Mouse (Mus musculus): Measurements from ENCODE around the gene Acap1. TPM values are rescaled to one million over a fixed set of nuclear protein-coding genes. Genes with fewer than 3 reads are reported as not detected.
A peak's percentile ranks its signal among the peaks of the same experiment; 100 is the strongest.

Gene Acap1
- polyA plus RNA-seq, 1 experiment from 2014 or later: 0.75 TPM

- peak; percentile 76 for DNase-seq (ENCODE audit: low spot score)
- Histone ChIP-seq H3K27ac (ENCODE audit: low read depth, low read length) (peak overlapping the region; percentile 83), H3K9me3 (ENCODE audit: control insufficient read depth, low read length) (no peaks in the 10 kb centered on the region), H3K4me1 (replicated peaks; ENCODE audit: control insufficient read depth, insufficient read depth, low read length) (peaks cover 30% of the 10 kb centered on the region), H3K27me3 (ENCODE audit: control insufficient read depth, insufficient read depth, low read length) (no peaks in the 10 kb centered on the region; the same call in 1 of the 2 replicates), H3K4me3 (ENCODE audit: low read depth, low read length) (peak overlapping the region; percentile 73), H3K36me3 (ENCODE audit: control insufficient read depth, insufficient read depth, low read length) (no peaks in the 10 kb centered on the region), H3K4me2 (ENCODE audit: low read depth, low read length, severe bottlenecking) (peak overlapping the region; percentile 92), H3K9ac (ENCODE audit: low read length) (peak overlapping the region; percentile 89)
- under 1% methylated on average over 50 of the region's 52 CpGs for WGBS
- peak; percentile 2; the same call in 1 of the 2 replicates for ATAC-seq (replicated peaks; ENCODE audit: low FRiP score)
These were observed 58.4 kb downstream of the Acap1 start for GRCm38 (mm10) chr11:69836703-69837576.

DNA sequence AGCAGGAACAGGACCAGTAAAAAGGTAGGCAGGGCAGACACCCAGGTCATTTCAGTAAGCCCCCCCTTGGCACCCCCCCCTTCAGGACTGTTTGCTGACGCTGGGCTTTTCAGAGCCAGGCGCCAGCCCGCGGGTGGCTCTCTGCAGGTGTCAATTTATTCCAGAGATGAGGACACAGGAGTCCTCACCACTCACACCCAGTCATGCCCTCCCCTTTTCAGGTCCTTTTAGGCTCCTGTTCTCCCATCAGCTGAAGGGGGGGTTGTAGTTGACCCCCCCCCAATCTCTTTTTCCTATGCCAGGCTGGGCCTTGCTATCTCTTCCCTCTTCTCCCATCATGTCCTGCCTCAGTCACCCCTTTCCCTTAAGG lies 59.4 kb downstream of the Acap1 start:
- H3K4me2 ChIP-seq (ENCODE audit: low read depth, low read length, severe bottlenecking): peak overlapping the region; percentile 92
- H3K27ac ChIP-seq (ENCODE audit: low read depth, low read length): no peak overlapping the region
- WGBS: 0% methylated on average over 4 of the region's 4 CpGs
- ATAC-seq (replicated peaks; ENCODE audit: low FRiP score): no peak
- H3K9me3 ChIP-seq (ENCODE audit: control insufficient read depth, low read length): no peaks in the 10 kb centered on the region
- no peaks in the 10 kb centered on the region; the same call in 1 of the 2 replicates for H3K27me3 ChIP-seq (ENCODE audit: control insufficient read depth, insufficient read depth, low read length)
- peak overlapping the region; percentile 73 for H3K4me3 ChIP-seq (ENCODE audit: low read depth, low read length)
- H3K4me1 ChIP-seq (replicated peaks; ENCODE audit: control insufficient read depth, insufficient read depth, low read length): peaks cover 30% of the 10 kb centered on the region
- H3K36me3 ChIP-seq (ENCODE audit: control insufficient read depth, insufficient read depth, low read length): no peaks in the 10 kb centered on the region
- peak overlapping the region; percentile 89; the same call in 1 of the 2 replicates for H3K9ac ChIP-seq (ENCODE audit: low read length)
- DNase-seq (ENCODE audit: low spot score): no peak

DNA sequence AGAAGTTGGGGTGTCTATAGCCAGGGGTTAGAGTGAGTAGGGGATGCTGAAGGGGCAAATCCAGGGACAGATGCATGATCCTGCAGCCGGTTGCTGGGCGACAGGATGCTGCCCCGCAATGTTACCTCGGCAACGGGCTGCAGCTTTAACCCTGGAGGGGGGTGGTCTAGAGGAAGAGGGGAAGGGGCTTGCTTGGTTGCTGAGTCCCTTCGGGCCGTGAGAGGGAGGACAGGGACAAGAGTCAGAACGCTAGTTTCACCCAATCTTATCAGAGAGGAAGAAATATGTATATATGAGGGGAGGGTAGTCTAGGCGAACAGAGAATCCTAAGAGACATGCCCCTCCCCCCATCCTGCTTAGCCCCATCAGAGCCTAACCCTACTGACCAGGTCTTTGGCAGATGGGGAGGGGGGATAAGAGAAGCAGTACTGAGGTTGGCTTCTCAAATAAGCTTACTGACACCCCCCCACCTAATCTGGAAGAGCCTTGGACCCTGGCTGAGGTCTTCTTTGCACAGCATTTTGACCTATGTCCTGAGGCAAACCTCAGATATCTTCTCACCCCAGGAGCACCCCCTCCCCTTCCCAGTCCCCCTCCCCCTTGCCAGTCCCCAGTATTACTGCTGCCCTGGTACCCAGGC lies 59.9 kb downstream of the Acap1 start:
- Histone ChIP-seq H3K27me3 (ENCODE audit: control insufficient read depth, insufficient read depth, low read length) (no peaks in the 10 kb centered on the region; the same call in 1 of the 2 replicates), H3K9me3 (ENCODE audit: control insufficient read depth, low read length) (no peaks in the 10 kb centered on the region), H3K36me3 (ENCODE audit: control insufficient read depth, insufficient read depth, low read length) (no peaks in the 10 kb centered on the region), H3K4me1 (replicated peaks; ENCODE audit: control insufficient read depth, insufficient read depth, low read length) (peaks cover 30% of the 10 kb centered on the region), H3K27ac (ENCODE audit: low read depth, low read length) (no peak overlapping the region), H3K9ac (ENCODE audit: low read length) (peak overlapping the region; percentile 89), H3K4me3 (ENCODE audit: low read depth, low read length) (peak overlapping the region; percentile 73), H3K4me2 (ENCODE audit: low read depth, low read length, severe bottlenecking) (peak overlapping the region; percentile 92)
- no peak for ATAC-seq (replicated peaks; ENCODE audit: low FRiP score)
- peak; percentile 71 for DNase-seq (ENCODE audit: low spot score)
- 4% methylated on average over 9 of the region's 9 CpGs for WGBS

DNA sequence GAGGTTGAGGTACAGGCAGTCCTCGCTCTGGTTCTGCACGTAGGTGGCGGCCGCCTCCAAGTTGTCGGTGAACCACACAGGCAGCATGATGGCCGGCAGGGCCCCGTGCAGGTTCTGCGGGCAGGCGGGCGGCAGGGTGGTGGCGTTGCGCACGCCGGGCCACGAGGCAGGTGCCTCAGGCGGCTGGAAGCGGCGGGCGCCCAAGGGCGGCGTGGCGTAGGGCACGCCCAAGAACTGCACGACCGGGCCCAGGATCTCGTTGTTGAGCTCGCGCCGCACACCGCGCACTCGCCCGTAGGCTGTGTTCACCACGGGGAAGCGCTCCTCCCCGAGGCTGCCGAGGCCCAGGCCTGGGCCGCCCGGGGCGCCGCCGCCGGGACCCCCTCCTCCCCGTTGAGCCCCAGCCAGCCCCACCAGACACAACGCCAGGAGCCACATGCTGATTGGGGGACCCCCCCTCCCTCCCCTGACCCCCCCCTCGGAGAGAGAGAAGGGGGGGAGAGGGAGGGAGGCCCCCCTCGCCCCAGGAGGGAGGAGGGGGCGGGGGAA lies 61.3 kb downstream of the Acap1 start:
- Histone ChIP-seq H3K4me2 (ENCODE audit: low read depth, low read length, severe bottlenecking) (peak overlapping the region; percentile 92), H3K4me1 (replicated peaks; ENCODE audit: control insufficient read depth, insufficient read depth, low read length) (peaks cover 30% of the 10 kb centered on the region), H3K4me3 (ENCODE audit: low read depth, low read length) (peak overlapping the region; percentile 73), H3K9ac (ENCODE audit: low read length) (peak overlapping the region; percentile 65), H3K27ac (ENCODE audit: low read depth, low read length) (no peak overlapping the region), H3K36me3 (ENCODE audit: control insufficient read depth, insufficient read depth, low read length) (no peaks in the 10 kb centered on the region), H3K27me3 (ENCODE audit: control insufficient read depth, insufficient read depth, low read length) (no peaks in the 10 kb centered on the region; the same call in 1 of the 2 replicates), H3K9me3 (ENCODE audit: control insufficient read depth, low read length) (no peaks in the 10 kb centered on the region)
- 6% methylated on average over 47 of the region's 48 CpGs for WGBS
- ATAC-seq (replicated peaks; ENCODE audit: low FRiP score) (no peak), DNase-seq (ENCODE audit: low spot score) (peak; percentile 70)

- no peak overlapping the region for H3K27ac ChIP-seq (ENCODE audit: low read depth, low read length)
These were observed 61.8 kb downstream of the Acap1 start for GRCm38 (mm10) chr11:69833554-69833953.

More at GRCm38 (mm10) chr11:69833554-69833953, 61.8 kb downstream of the Acap1 start:
- Histone ChIP-seq H3K4me1 (replicated peaks; ENCODE audit: control insufficient read depth, insufficient read depth, low read length) (peaks cover 30% of the 10 kb centered on the region), H3K36me3 (ENCODE audit: control insufficient read depth, insufficient read depth, low read length) (no peaks in the 10 kb centered on the region), H3K4me3 (ENCODE audit: low read depth, low read length) (peak overlapping the region; percentile 73), H3K4me2 (ENCODE audit: low read depth, low read length, severe bottlenecking) (peak overlapping the region; percentile 92; the same call in 1 of the 2 replicates), H3K9ac (ENCODE audit: low read length) (peak overlapping the region; percentile 65), H3K9me3 (ENCODE audit: control insufficient read depth, low read length) (no peaks in the 10 kb centered on the region), H3K27me3 (ENCODE audit: control insufficient read depth, insufficient read depth, low read length) (no peaks in the 10 kb centered on the region; the same call in 1 of the 2 replicates)
- no peak for ATAC-seq (replicated peaks; ENCODE audit: low FRiP score)
- no peak for DNase-seq (ENCODE audit: low spot score)
- 64% methylated on average over 8 of the region's 8 CpGs for whole genome bisulfite sequencing

Small RNA genes within 50 kb of the gene (microRNA-seq; reads per million reads assigned to microRNA genes)
- gene Mir6924 (ENCODE audit: insufficient number of aligned reads): not detected

Other genes with a start within 250 kb of the Acap1 start
- gene Sox15, start 240.2 kb downstream of the Acap1 start, polyA plus RNA-seq (2014; fragmentation: Nextera tagmentation; extraction: Ambion mirVana): not detected in 2 replicates
- 39.0 TPM in 2 replicates for gene Mpdu1, start 232.9 kb downstream of the Acap1 start, polyA plus RNA-seq (2014; fragmentation: Nextera tagmentation; extraction: Ambion mirVana)
- gene Cd68, start 229.4 kb downstream of the Acap1 start, polyA plus RNA-seq (2014; fragmentation: Nextera tagmentation; extraction: Ambion mirVana): 6.3 and 6.4 TPM in 2 replicates
- 827 and 855 TPM in 2 replicates for gene Eif4a1, start 223.1 kb downstream of the Acap1 start, polyA plus RNA-seq (2014; fragmentation: Nextera tagmentation; extraction: Ambion mirVana)
- 110 and 117 TPM in 2 replicates for gene Senp3, start 213.5 kb downstream of the Acap1 start, polyA plus RNA-seq (2014; fragmentation: Nextera tagmentation; extraction: Ambion mirVana)
- gene Tnfsf13, start 209.8 kb downstream of the Acap1 start, polyA plus RNA-seq (2014; fragmentation: Nextera tagmentation; extraction: Ambion mirVana): not detected in 2 replicates
- 2.4 TPM in 2 replicates for gene Tnfsf12, start 199.7 kb downstream of the Acap1 start, polyA plus RNA-seq (2014; fragmentation: Nextera tagmentation; extraction: Ambion mirVana)
- gene Tnfsfm13, start 199.4 kb downstream of the Acap1 start, polyA plus RNA-seq (2014; fragmentation: Nextera tagmentation; extraction: Ambion mirVana): 0.60 and 1.2 TPM in 2 replicates
- 61.2 and 65.7 TPM in 2 replicates for gene Polr2a, start 136.9 kb downstream of the Acap1 start, polyA plus RNA-seq (2014; fragmentation: Nextera tagmentation; extraction: Ambion mirVana)
- gene Slc35g3, start 133.6 kb downstream of the Acap1 start, polyA plus RNA-seq (2014; fragmentation: Nextera tagmentation; extraction: Ambion mirVana): not detected in 2 replicates
- gene Zbtb4, start 129.6 kb downstream of the Acap1 start, polyA plus RNA-seq (2014; fragmentation: Nextera tagmentation; extraction: Ambion mirVana): 1.1 and 1.4 TPM in 2 replicates
- 0.73 and 1.1 TPM in 2 replicates for gene Chrnb1, start 99.6 kb downstream of the Acap1 start, polyA plus RNA-seq (2014; fragmentation: Nextera tagmentation; extraction: Ambion mirVana)
- 1.3 and 1.7 TPM in 2 replicates for gene Fgf11, start 93.7 kb downstream of the Acap1 start, polyA plus RNA-seq (2014; fragmentation: Nextera tagmentation; extraction: Ambion mirVana)
- 0.32 and 0.65 TPM in 2 replicates for gene Tmem102, start 89.9 kb downstream of the Acap1 start, polyA plus RNA-seq (2014; fragmentation: Nextera tagmentation; extraction: Ambion mirVana)
- not detected in 2 replicates for gene Gm39566, start 80.2 kb downstream of the Acap1 start, polyA plus RNA-seq (2014; fragmentation: Nextera tagmentation; extraction: Ambion mirVana)
- not detected in 2 replicates for gene Spem2, start 77.1 kb downstream of the Acap1 start, polyA plus RNA-seq (2014; fragmentation: Nextera tagmentation; extraction: Ambion mirVana)
- 0.53 TPM in 1 of 2 replicates, not detected in the other for gene Spem1, start 73.4 kb downstream of the Acap1 start, polyA plus RNA-seq (2014; fragmentation: Nextera tagmentation; extraction: Ambion mirVana)
- gene Nlgn2, start 57.8 kb downstream of the Acap1 start, polyA plus RNA-seq (2014; fragmentation: Nextera tagmentation; extraction: Ambion mirVana): 11.0 and 11.1 TPM in 2 replicates
- gene Tmem256, start 57.0 kb downstream of the Acap1 start, polyA plus RNA-seq (2014; fragmentation: Nextera tagmentation; extraction: Ambion mirVana): 250 and 283 TPM in 2 replicates
- 64.6 and 71.9 TPM in 2 replicates for gene Plscr3, start 49.2 kb downstream of the Acap1 start, polyA plus RNA-seq (2014; fragmentation: Nextera tagmentation; extraction: Ambion mirVana)
- gene Tnk1, start 36.8 kb downstream of the Acap1 start, polyA plus RNA-seq (2014; fragmentation: Nextera tagmentation; extraction: Ambion mirVana): 0.73 TPM in 2 replicates
- 0.40 TPM in 1 of 2 replicates, not detected in the other for gene Tmem95, start 17.5 kb downstream of the Acap1 start, polyA plus RNA-seq (2014; fragmentation: Nextera tagmentation; extraction: Ambion mirVana)
- 2.9 and 3.0 TPM in 2 replicates for gene Kctd11, start 14.1 kb downstream of the Acap1 start, polyA plus RNA-seq (2014; fragmentation: Nextera tagmentation; extraction: Ambion mirVana)
- gene 2810408A11Rik, start 5.4 kb upstream of the Acap1 start, polyA plus RNA-seq (2014; fragmentation: Nextera tagmentation; extraction: Ambion mirVana): 17.2 and 17.6 TPM in 2 replicates
- gene Neurl4, start 5.5 kb upstream of the Acap1 start, polyA plus RNA-seq (2014; fragmentation: Nextera tagmentation; extraction: Ambion mirVana): 16.4 and 23.0 TPM in 2 replicates
- gene Gps2, start 18.3 kb upstream of the Acap1 start, polyA plus RNA-seq (2014; fragmentation: Nextera tagmentation; extraction: Ambion mirVana): 99.2 and 106 TPM in 2 replicates
- 2,045 and 2,063 TPM in 2 replicates for gene Eif5a, start 26.4 kb upstream of the Acap1 start, polyA plus RNA-seq (2014; fragmentation: Nextera tagmentation; extraction: Ambion mirVana)
- 7.1 and 10.1 TPM in 2 replicates for gene Ybx2, start 40.3 kb upstream of the Acap1 start, polyA plus RNA-seq (2014; fragmentation: Nextera tagmentation; extraction: Ambion mirVana)
- 13.7 and 14.8 TPM in 2 replicates for gene Slc2a4, start 52.6 kb upstream of the Acap1 start, polyA plus RNA-seq (2014; fragmentation: Nextera tagmentation; extraction: Ambion mirVana)
- gene Cldn7, start 69.2 kb upstream of the Acap1 start, polyA plus RNA-seq (2014; fragmentation: Nextera tagmentation; extraction: Ambion mirVana): 3.2 and 6.4 TPM in 2 replicates
- gene Ctdnep1, start 85.6 kb upstream of the Acap1 start, polyA plus RNA-seq (2014; fragmentation: Nextera tagmentation; extraction: Ambion mirVana): 20.4 and 28.0 TPM in 2 replicates
- gene Elp5, start 87.0 kb upstream of the Acap1 start, polyA plus RNA-seq (2014; fragmentation: Nextera tagmentation; extraction: Ambion mirVana): 144 and 156 TPM in 2 replicates
- gene Gabarap, start 95.6 kb upstream of the Acap1 start, polyA plus RNA-seq (2014; fragmentation: Nextera tagmentation; extraction: Ambion mirVana): 472 and 477 TPM in 2 replicates
- gene Phf23, start 100.2 kb upstream of the Acap1 start, polyA plus RNA-seq (2014; fragmentation: Nextera tagmentation; extraction: Ambion mirVana): 61.4 and 63.0 TPM in 2 replicates
- gene Dvl2, start 105.1 kb upstream of the Acap1 start, polyA plus RNA-seq (2014; fragmentation: Nextera tagmentation; extraction: Ambion mirVana): 43.9 and 47.6 TPM in 2 replicates
- gene Acadvl, start 119.9 kb upstream of the Acap1 start, polyA plus RNA-seq (2014; fragmentation: Nextera tagmentation; extraction: Ambion mirVana): 44.0 and 47.6 TPM in 2 replicates
- 18.2 and 21.5 TPM in 2 replicates for gene Dlg4, start 121.4 kb upstream of the Acap1 start, polyA plus RNA-seq (2014; fragmentation: Nextera tagmentation; extraction: Ambion mirVana)
- 0.88 and 0.99 TPM in 2 replicates for gene Asgr1, start 158.5 kb upstream of the Acap1 start, polyA plus RNA-seq (2014; fragmentation: Nextera tagmentation; extraction: Ambion mirVana)
- gene Asgr2, start 197.1 kb upstream of the Acap1 start, polyA plus RNA-seq (2014; fragmentation: Nextera tagmentation; extraction: Ambion mirVana): not detected in 2 replicates
- gene Mgl2, start 234.8 kb upstream of the Acap1 start, polyA plus RNA-seq (2014; fragmentation: Nextera tagmentation; extraction: Ambion mirVana): not detected in 2 replicates